Mouse (Mus musculus): Measurements from ENCODE around the gene Dohh.

The Dohh gene

DNA sequence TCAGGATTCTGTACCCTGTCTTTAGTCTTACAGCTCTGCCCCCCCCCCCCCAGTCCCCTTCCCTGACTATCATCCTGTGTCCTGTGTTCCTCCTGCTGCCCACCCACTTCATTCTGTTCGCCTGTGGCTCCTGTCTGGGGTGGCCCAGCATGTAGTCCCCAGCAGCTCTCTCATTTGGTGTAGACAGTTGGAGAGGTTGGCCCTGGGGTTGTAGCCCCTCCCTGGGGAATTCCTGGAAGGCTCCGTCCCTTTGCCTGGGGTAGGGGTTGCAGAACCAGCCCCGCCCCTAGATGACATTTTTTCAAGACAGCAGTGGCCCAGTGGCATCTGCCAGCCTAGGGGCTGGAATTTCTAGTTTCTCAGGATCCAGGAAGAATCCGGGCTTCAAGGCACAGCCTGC is 26.0 kb upstream of the Dohh start:
- no peak for DNase-seq

DNA sequence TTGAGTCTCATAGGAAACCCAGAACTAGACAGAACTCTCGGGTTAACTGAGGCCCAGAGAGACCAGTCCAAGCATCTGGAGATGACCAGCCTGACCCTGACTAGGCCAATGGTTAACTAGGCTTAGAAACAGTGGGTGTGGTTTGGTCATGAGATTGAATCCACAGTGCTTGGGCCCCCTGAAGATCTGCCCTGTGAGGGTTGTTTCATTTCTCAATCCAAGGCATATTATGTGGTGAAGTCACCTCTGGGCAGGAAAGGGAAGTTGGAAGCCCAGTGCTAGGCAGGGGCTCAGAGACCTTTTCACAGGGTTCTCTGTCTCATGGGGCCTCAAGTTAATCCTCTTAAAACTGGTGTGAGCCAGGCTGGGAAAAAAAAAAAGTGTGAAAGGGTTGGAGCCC is 25.4 kb upstream of the Dohh start:
- DNase-seq = no peak

DNA sequence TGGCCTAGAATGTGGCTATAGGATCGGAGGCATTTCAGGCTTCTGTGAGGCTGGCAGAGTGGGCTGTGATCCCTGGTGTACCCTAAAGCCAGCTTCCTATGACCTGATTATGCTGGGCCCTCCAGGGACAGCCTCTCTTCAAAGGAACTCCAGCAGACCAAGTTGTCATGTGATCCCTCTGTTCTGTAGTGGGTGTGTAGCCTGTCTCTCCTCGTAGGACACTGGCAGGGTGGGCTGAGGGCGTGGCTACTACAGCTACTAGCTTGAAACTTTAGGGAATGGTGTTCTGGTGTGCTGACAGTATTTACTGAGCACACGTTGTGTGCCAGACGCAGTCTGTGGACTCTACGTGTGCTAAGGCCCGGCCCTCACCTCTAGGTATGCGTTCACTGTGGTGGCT is 23.5 kb upstream of the Dohh start:
- DNase-seq = no peak

DNA sequence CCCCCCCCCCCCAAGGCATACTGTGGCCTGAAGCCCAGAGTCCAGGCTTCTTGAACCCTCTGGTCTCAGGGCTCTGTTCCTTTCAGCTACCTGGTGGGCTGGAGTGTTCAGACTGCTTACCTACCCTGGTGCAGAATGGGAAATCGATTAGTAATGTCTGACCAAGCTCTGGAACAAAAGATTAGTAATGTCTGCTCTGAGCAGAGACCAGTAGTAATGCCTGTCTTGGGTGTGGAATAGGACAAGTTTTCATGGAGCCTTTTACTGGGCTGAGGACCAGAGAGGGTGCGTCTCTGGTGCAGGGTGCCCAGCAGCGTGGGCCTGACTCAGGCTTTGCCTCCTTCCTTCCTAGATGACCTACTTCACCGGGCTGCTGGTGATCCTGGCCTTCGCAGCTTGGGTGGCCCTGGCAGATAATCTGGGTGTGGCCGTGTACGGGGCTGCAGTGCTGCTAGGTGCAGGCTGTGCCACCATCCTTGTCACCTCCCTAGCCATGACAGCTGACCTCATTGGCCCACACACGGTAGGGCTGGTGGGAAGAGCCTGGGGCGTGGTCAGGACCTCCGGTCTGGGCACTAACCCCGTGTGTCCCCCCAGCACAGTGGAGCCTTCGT is 21.8 kb upstream of the Dohh start:
- no peak for DNase-seq

DNA sequence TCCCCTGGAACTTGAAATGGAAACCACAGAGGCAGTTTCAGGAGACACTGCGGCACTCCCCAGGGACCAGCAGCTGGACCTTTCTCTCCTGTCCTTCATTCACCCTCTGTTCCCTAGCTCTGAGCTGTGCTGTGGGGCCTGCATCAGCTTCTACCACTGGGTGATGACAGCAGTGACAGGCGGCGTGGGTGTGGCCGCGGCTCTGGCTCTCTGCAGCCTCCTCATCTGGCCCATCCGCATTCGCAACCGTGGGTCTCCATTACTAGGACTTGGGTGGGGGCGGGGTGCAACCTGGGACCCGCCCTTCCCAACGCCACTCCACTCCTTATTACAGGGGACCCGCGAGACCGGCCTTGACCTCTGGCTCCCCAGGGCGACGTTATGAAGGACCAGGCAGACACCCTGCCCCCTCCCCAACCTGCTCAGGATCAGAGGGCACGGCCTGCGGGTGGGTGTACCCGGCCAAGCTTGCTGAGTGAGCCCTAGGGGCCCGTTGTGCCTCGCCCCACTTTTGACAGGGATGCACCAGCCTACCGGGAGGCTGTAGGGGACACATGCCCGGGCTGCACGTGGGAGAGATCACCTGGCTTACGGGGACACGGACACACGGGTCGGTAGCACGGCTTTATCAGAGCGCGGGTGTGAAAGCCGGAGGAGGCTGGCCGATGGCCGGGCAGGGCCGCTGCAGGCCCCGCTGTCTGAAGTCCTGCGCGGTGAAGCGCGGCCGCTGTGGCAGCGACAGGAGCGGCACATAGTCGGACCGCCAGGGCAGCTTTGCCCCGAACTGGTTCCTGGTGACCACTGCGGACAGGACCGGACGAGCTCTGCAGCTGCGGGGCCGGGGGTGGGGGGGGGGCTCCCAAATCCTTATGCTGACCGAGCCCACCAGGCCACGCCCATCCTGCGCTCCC is 20.5 kb upstream of the Dohh start:
- DNase-seq = no peak

DNA sequence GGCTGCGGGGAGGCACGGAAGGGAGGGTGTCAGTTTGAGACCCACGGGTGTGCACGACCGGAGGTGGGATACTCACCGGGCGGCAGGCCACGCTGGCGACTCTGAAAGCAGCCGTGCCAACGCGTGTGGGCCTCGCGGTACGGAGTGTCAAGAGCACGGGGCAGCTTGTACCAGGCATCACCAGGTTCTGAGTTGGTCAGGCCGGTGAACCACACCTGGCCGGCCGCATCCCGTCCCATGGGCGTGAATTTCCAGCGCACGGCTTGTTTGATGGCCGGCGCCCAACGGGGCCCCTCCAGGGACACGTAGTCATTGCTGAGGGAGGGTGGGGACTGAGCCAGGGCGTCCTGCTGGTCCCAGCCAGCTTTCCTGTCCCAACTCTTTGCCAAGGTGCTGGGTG is 19.6 kb upstream of the Dohh start:
- DNase-seq = no peak

DNA sequence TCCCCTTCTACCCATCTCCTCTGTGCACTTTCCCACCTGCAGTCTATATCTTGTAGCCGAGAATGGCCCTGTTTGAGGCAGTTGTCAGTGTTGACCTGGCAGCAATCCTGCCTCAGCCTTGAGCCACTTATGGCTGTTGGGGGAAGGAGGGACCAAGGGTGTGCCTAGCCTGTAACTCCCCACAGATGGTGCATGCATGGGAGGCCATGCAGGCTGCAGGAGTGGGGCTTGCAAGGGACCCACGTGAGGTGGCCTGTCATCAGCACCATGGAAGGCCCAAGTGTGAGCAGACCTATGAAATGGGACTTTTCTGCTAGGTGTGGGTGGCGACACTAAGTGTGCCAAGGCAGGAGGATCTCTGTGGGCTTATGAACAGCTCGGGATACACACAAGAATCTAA is 19.2 kb upstream of the Dohh start:
- no peak for DNase-seq

DNA sequence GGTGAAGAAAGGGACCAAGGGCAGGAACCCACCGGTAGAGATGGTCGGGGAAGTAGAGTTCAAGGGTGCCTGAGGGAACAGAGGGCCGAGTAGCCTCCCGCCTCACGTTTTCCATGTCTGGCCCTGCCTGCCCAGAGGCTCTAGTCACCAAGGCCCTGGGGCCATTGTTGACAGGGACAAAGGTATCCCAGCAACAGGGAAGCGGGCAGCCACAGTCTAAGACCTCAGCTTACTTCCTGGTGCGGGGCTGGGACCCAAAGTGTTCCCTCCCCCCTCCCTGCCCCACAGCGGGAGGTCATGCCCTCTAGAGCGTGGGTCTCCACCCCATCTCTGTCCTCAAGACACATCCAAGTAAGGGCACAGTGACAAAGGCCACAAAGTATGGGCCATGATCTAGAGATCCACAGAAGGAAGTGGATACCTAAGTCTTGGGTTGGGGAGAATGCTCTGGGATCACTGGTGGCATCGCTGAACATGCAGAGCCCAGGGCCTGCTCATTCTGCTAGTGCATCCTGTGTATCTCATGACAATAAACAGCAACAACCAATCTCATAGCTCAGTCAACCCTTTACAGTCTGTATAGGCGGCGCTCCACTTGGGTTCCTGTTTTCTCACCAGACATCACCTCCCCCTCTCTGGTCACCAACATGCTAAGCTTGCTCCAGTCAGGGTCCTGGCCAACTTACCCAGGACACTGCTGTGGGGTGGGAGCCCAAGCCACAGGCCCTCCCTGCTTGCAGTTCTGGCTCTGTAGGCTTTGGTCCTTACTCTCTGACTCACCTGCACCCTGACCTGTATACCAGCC is 18.4 kb upstream of the Dohh start, which contains the start of gene 4930404N11Rik:
TSS of gene 4930404N11Rik (minus strand) at position 145 of the 805 bp plus-strand sequence.
- no peak for DNase-seq

DNA sequence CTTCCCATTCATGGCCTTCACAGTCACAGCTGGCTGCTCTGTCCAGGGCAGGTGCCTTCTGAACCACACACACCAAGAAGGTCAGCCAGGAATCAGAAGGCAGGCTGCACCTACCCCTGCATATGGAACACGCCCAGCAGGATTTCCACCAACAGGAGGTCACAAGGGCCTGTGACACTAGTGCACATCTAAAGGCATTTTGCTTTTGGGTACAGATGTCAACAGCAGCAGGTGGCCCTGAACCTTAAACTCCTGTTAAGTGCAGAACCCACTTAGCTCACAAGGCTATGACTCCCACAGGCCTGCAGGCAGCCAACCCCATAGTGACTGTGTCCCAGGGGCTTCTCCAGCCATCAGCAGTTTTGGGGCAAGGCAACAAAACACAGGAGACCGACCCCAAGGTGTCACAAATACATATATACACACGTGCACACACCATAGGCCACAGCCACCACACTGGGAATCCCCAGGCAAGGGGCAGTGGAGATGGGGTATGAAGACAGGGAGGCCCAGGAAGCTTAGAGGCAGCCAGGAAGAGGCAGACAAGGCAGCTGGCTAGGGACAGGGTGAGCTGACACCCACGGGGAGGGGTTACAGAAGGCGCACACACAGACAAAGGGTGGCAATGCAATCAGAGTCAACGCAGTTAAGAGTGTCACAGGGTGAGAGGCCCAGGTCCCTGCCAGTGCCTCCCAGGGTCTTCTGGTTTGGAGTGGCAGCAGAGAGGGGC is 17.6 kb upstream of the Dohh start:
- DNase-seq = no peak

DNA sequence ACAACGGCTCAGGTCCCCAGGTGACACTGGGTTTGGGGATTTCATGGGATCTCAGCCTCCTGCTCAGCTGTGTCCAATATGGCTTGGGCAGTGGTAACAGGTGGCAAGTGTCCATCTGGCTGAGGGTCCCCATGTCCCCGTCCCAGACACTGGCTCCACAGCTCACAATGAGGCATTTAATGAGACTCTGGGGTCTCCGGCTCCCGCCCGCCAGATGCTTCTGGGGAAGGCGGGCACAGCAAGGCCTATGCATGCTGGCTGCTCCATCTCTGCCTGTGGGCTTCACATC is 17.1 kb upstream of the Dohh start:
- DNase-seq = no peak

DNA sequence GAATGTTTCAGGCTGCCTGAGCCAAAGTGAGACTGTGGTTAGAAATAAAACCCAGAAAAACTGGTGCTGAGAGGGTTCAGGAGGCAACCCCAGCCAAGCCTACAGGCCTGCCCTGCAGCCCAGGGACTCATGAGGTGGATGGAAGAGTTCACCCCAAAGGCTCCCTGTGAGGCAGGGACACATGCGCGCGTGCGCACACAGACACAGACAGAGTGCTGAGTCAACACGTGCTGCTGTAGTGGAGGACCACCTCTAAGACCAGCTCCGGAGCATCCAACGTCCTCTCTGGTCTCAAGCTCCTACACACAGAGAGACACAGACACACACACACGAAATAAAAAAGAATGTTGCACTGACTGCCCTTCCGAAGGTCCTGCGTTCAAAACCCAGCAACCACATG is 8.9 kb upstream of the Dohh start:
- no peak for DNase-seq

DNA sequence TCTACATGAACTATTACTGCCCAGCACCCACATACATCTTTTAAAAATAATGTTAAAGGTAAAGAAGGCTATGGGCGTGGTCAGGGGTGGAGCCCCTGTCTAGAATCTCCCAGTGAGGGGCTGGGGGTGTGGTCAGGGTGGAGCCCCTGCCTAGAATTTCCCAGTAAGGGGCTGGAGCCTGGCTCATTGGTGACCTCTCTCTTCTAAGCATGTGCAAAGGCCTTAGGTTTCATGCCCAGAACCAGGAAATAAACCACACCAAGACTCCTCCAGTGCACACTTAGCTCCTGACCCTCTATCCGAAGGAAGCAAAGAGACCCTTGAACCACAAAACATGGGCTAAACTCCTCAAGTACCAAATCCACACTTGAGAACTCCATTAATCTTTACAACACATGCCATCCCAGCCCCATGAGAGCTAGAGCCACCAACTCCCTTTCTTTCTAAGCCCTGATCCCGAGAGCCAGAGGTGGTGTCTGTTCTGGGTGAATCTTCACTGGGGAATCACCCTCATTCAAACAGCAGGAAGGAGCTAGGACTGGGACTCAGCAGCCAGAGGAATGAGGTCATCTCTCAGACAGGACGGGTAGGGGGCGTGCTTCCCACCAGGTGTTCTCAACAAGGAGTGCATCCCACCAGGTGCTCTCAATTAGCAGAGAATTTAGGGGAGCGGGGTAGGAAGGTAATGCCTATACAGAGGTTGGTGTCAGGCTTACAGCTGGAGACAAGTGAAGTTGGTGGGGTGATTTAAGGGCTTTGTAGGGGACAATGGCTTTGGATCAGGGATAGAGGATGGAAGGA is 7.5 kb upstream of the Dohh start:
- DNase-seq = no peak

DNA sequence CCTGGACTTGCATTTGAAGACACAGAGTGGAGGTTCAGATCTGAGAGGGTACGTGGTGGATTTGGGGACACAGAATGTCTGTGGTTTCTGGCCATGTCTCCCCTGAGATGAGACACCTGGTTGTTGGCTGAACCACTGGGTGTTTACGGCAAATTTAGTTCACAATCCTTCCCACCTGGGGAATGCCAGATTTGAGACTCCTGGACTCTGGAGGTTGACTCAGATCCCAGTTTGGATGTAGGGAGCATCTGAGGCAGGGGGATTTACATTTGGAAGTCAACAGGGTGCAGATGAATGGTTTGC is 6.9 kb upstream of the Dohh start:
- no peak for DNase-seq

DNA sequence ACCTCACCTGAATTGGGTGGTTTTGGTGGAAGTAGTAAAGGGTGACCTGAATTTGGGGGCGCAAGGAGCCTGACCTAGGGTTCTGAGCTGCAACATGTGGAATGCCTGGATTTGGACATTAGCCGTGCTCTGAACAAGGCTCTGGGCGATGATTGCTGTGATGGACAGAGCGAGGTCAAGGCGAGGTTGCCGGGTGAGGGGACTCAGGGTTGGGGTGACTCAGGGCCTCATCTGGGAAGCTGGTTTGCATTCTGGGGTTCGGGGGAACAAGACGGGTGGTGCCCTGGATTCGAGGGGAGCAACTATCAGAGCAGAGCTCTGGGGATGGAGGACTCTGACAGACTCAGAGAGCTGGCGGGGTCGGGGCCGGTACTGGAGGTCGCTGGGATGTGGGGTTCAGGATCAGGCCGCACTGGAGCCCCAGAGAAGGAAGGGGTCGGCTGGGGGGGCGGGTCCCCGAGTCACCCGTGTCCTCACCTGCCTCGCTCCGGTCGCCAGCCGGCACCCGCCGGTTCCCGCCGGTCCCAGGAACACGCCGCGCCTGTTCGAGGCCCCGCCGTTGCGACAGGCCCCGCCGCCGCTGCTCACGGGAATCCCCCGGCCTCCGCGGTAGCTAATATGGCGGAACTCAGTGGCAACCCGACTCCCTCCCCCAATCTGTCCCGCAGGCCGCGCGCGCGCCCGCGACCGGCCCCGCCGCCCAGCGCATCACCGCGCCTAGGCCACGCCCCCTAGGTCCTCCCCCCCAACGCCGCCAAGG is 6.3 kb upstream of the Dohh start, which contains the start of gene Fzr1:
TSS of gene Fzr1 (minus strand) at position 724 of the 760 bp plus-strand sequence.
- no peak for DNase-seq

DNA sequence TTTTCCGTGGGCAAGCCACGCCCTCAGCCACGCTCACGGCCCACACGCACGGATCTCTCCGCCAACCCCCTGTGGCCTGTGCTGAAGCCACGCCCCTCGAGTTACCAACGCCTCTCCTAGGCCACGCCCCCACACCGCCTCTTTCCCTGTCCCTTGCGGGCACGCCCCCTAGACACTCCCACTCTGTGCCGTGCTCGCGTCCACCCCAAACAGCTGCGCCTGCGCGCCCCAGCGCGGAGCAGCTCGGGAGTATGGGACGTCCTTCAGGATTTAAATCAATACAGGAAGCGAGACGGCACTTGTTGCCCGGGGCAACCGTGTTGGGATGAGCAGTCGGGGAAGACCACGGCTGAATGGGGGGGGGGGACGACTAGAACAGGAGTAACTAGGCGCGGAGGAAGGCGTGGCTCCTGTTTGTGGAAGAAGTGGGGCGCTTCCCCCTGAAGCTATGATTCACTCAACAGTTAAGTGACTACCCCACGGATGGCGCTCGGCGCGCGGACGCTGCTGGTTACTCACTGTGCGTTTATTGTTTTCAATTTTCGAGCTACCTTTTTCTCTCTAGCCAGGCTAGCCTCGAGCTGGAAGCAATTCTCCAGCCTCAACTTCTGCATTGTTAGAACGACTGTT is 5.6 kb upstream of the Dohh start:
- DNase-seq = peak; percentile 100

DNA sequence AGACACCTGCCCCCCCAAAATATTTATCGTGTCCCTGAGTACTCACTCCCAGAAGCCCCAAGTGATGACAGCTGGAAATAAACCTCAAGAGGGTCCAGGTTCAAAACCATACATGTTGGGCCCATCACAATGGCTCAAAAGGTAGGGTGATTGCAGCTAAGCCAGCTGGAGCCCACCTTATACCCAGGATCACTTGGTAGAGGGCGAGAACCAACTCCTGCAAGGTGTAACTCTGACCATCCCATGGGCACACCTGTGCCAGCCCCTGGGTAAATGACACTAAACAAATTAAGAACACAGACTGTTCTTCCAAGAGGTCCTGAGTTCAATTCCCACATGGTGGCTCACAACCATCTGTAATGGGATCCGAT is 5.1 kb upstream of the Dohh start:
- no peak for DNase-seq

DNA sequence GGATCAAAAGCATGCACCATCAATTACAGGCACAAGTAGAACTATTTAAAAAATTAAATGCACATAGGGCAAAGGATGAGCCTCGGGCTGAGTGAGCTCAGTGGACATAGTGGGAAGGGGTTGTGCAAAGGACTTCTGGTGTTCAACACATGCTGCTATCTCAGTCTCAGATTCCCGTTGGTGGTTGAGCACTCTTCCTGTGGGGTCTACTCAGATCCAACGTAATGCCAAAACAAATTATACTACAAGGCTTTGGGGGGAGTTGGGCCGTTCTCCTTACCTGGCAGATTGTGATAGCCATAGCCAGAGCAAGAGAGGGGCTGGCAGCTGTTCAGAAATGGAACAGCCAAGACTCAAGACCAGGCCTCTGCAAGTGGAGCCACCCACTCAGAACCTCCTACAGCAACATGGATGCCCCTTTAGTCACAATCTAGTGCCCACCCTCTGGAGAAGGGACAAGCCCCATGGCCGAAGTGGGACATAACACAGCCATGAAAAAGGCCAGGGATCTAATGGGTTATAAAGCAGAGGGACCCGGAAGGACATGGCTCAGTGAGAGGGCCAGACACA is 4.3 kb upstream of the Dohh start:
- no peak for DNase-seq

DNA sequence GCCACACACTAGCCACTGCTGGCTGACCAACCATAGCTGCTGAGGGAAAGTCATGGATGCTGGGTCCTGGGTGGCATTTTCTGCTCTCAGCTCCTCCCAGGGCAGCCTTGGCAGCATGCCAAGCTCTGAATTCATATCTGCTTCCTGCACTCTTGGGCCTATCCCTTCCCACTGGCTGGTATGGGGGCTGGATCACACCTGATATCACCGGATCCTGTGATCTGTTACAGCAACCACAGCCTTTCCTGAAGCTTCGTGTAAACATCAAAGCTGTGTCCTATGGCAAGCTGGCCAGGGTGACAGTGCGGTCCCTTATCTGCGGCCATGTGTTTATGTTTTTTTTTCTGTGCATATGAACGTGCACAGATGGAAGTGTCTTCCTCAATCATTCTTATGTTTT is 2.2 kb upstream of the Dohh start:
- no peak for DNase-seq

DNA sequence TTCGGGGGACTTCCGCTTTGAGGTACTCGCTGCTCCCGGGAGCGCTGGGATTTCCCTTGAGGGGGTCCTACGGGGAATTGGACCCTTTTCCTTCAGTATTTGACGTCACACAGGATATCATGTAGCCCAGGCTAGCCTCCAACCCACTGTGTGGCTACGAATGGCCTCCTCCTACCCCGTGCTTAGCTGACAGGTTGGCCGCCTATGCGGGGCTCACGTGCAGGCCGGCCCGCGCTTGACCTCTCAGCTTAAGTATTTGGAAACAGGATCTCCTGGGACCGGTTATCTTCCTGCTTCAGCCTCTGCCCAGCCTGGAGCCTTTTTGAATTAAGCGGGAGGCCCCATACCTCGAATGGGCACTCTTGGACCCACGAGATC is 366 bp downstream of the Dohh start:
- DNase-seq = no peak

DNA sequence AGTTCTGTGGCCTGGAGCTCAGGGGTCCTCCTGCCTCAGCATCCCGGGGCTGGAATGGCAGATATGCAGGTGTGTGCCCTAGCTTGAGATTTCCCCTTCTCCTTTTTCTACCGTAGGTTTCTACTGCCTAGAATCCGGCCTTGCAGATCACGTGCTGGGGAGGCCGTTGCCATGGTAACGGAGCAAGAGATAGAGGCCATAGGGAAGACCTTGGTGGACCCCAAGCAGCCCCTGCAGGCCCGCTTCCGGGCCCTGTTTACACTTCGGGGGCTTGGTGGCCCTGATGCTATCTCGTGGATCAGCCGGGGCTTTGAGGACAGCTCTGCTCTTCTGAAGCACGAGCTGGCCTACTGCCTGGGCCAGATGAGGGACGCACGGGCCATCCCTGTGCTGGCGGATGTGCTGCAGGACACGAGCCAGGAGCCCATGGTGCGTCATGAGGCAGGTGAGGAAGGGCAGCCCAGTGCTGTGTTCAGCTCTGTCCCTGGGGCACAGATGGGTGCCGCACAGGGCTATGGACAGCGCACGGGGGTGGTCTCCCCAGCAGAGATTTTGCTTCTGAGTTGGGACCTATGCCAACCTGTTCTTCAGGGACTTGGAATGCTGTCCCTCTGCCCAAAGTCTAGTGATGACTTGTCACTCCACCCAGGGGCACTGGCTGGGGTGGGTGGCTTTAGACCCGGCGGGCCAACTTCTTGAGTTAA is 1.5 kb downstream of the Dohh start:
- no peak for DNase-seq

Measured in cerebellum, adult 18-20 months (tissue).